Mouse (Mus musculus) right cerebral cortex, postnatal 10 days (tissue): Measurements from ENCODE around the gene Tstd3.

Experiments
- DNase-seq, 2 experiments: peaks; one replicate each; pipeline ENCODE4 v3.0.0; 2021; ENCODE audit warnings: low spot score in 2 of 2

The Tstd3 gene

GRCm38 (mm10) chr4:21766863-21767304 is at the start of gene Tstd3, which contains the start of gene Usp45:
Tstd3 (minus strand) TSS chr4:21767212.
Usp45 (plus strand) TSS chr4:21767156.
- DNase-seq = peak; percentile 88 to 89

GRCm38 (mm10) chr4:21814029-21814428 is 47.0 kb upstream of the Tstd3 start:
- DNase-seq = peak; percentile 54 to 61

GRCm38 (mm10) chr4:21812635-21813034 is 45.6 kb upstream of the Tstd3 start:
- no peak for DNase-seq

GRCm38 (mm10) chr4:21810608-21811007 is 43.6 kb upstream of the Tstd3 start:
- no peak for DNase-seq

- DNase-seq = no peak
Measured at GRCm38 (mm10) chr4:21807204-21807603, 40.2 kb upstream of the Tstd3 start.

GRCm38 (mm10) chr4:21801620-21802019 is 34.6 kb upstream of the Tstd3 start:
- DNase-seq = no peak

GRCm38 (mm10) chr4:21801013-21801412 is 34.0 kb upstream of the Tstd3 start:
- no peak for DNase-seq

- no peak for DNase-seq
Measured at GRCm38 (mm10) chr4:21793631-21794030, 26.6 kb upstream of the Tstd3 start.

GRCm38 (mm10) chr4:21789836-21790235 is 22.8 kb upstream of the Tstd3 start:
- DNase-seq = no peak

GRCm38 (mm10) chr4:21788903-21789302 is 21.9 kb upstream of the Tstd3 start:
- no peak for DNase-seq

- no peak for DNase-seq
Measured at GRCm38 (mm10) chr4:21786268-21786667, 19.3 kb upstream of the Tstd3 start.

GRCm38 (mm10) chr4:21780816-21781726 is 14.1 kb upstream of the Tstd3 start:
- no peak for DNase-seq

GRCm38 (mm10) chr4:21776946-21777265 is 9.9 kb upstream of the Tstd3 start:
- DNase-seq = no peak

GRCm38 (mm10) chr4:21776091-21776945 is 9.3 kb upstream of the Tstd3 start:
- DNase-seq = peak; percentile 94 to 95

- DNase-seq = no peak
Measured at GRCm38 (mm10) chr4:21772306-21772705, 5.3 kb upstream of the Tstd3 start.

GRCm38 (mm10) chr4:21771064-21771463 is 4.1 kb upstream of the Tstd3 start:
- DNase-seq = no peak

- no peak for DNase-seq
Measured at GRCm38 (mm10) chr4:21766171-21766862, 695 bp downstream of the Tstd3 start.

GRCm38 (mm10) chr4:21763827-21764226 is 3.2 kb downstream of the Tstd3 start:
- DNase-seq = no peak

GRCm38 (mm10) chr4:21761416-21762160 is 5.4 kb downstream of the Tstd3 start:
- peak in 1 of 2 experiments; percentile 26 for DNase-seq

GRCm38 (mm10) chr4:21758860-21759259 is 8.2 kb downstream of the Tstd3 start:
- no peak for DNase-seq

GRCm38 (mm10) chr4:21755123-21755789 is 11.8 kb downstream of the Tstd3 start:
- no peak for DNase-seq
